Mouse (Mus musculus) E14TG2a.4 (cell line): ENCODE measurements at regions not wholly inside any gene's neighbourhood (a gene's known extent, or its start where the extent isn't known, plus 50 kb on each side); places are given as distances from the start of the nearest gene placed in this dataset.

ENCODE experiments used
- CTCF ChIP-seq: conservative IDR thresholded peaks from 2 replicates; pipeline ENCODE4 v1.5.1; 2014; ENCODE audit warnings: low read length
- POU5F1 ChIP-seq: IDR thresholded peaks from 2 replicates; pipeline ENCODE4 v1.6.1; 2014; ENCODE audit warnings: low read length, borderline replicate concordance

DNA sequence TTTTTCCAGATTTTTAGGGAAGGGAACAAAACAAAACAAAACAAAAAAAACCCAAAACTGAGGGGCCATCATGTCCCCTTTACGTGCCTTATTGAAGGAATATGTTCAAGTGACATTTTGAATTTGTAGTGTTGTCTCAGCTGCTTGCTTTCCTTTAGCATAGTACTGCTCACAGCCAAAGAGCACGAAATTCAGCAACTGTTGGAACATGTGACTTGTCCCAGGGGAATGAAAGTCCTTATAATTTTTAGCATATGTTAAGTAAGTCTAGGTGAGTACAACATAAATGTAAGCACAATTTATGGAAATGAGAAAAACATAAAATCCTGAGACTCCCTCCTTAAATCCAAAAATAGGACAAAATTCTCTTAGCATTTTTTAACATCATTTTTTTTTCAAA lies 110.8 kb upstream of the Pdzrn3 start:
- no peak for TF ChIP-seq CTCF
- TF ChIP-seq POU5F1: no peak
